Mouse (Mus musculus) hindlimb bud, embryonic 11.5 days (tissue): Measurements from ENCODE around the gene Iqcf1.

Experiments
- DNase-seq: peaks from one replicate; pipeline ENCODE4 v3.0.0-alpha.2; 2012; ENCODE audit warnings: low read depth, low spot score; ENCODE audit errors: extremely low spot score

Iqcf1 gene

DNA sequence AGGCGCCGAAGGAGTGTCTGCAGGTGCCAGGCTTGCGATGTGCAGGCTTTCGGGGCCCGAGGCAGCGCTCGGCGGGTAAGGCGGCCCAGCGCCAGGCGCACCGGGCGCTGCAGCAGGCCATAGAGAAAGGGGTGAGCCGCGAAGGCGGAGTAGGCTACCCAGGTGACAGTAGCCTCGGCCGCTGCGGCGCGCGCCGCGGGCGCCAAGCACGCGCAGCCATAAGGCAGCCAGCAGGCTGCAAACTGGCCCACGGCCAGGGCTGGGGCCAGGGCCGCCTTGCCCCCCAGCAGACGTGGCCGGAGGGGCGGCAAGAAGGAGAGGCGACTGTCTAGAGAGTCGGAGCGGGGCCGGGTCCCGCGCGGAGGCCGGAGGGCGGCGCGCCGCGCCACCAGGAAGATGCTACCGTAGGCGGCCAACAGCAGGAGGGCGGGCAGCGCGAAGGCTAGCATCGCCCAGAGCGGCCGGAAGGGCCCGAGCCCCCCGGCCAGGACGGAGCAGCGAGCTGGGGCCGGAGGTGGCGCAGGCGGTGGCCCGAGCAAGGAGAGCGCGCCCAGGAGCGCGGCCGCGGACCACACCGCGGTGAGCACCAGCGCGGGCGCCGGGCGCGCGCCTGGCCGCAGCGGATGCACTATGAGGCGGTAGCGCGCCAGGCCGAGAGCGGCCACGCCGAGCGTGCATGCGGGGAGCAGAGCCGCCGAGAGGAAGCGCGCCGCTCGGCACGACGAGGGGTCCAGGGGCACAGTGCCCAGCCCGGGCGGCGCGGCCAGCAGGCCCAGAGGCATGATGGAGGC, 34.8 kb upstream of the Iqcf1 start:
- no peak for DNase-seq

GRCm38 (mm10) chr9:106465571-106466200, 34.1 kb upstream of the Iqcf1 start, which contains the start of gene Gpr62:
Gpr62 (minus strand) TSS chr9:106465938.
- DNase-seq: no peak

- DNase-seq: no peak
Measured at GRCm38 (mm10) chr9:106466721-106467120, 33.0 kb upstream of the Iqcf1 start.

GRCm38 (mm10) chr9:106467746-106468145, 32.0 kb upstream of the Iqcf1 start:
- DNase-seq: no peak

GRCm38 (mm10) chr9:106469317-106469716, 30.4 kb upstream of the Iqcf1 start:
- no peak for DNase-seq

- no peak for DNase-seq
Measured at GRCm38 (mm10) chr9:106469776-106470175, 30.0 kb upstream of the Iqcf1 start.

DNA sequence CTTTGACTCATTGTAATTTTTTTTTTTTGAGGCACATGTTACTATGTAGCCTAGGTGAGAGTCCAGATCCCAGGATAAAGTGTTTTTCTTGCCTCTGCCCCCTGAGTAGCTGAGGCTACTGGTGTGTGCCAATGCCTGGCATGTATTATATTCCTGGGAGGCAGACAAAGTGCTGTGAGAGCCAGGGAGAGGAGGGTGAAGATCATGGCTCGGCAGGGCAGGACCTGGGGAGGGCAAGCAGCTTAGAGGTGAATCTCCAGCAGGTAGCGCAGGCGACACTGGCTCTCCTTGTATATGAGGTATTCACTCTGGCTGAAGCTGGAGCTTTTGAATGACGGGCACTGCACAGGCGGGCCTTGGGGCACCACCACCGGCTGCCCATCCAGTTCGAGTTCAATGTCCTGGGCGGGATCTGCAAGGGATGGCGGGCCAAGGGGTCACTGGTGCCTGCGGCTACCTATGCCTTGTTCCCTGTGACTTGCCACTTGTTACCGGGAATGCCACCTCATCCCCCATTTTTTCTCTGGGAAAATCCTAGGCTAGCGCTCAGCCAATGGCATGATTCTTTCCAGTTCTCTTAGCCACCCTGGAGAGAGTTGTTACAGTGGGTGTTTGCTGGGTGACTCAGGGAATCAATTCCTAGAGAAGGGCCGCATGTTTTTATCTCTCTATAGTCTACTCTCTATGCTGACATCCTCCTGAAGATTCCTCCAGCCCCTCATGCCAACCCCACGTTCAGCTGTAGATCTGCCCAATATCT, 28.6 kb upstream of the Iqcf1 start:
- no peak for DNase-seq

- no peak for DNase-seq
Measured at GRCm38 (mm10) chr9:106471892-106472291, 27.9 kb upstream of the Iqcf1 start.

GRCm38 (mm10) chr9:106472321-106472720, 27.4 kb upstream of the Iqcf1 start:
- DNase-seq: no peak

GRCm38 (mm10) chr9:106473081-106473752, 26.6 kb upstream of the Iqcf1 start:
- DNase-seq: no peak

GRCm38 (mm10) chr9:106473753-106474105, 26.0 kb upstream of the Iqcf1 start:
- DNase-seq: no peak

- no peak for DNase-seq
Measured at GRCm38 (mm10) chr9:106474456-106474855, 25.3 kb upstream of the Iqcf1 start.

GRCm38 (mm10) chr9:106475046-106475445, 24.7 kb upstream of the Iqcf1 start:
- no peak for DNase-seq

DNA sequence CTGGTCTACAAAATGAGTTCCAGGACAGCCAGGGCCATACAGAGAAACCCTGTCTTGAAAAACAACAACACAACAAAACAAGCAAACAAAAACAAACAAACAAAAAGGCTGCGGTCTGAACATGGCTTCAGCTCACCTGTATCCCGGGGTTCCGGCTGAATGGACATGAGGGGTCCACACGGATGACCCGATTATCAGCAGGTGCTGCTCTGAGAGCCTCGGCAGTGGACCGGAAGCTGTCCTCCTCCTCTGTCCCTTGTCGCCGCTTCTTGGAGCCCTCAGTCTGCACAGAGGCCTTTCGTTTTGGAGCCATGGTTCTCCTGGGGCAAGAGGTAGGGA, 24.1 kb upstream of the Iqcf1 start, which contains the start of gene Rrp9:
Gene Rrp9, plus strand, starts transcription at position 301 of the 339 bp plus-strand sequence.
- no peak for DNase-seq

- DNase-seq: no peak
Measured at GRCm38 (mm10) chr9:106476002-106476923, 23.5 kb upstream of the Iqcf1 start.

DNA sequence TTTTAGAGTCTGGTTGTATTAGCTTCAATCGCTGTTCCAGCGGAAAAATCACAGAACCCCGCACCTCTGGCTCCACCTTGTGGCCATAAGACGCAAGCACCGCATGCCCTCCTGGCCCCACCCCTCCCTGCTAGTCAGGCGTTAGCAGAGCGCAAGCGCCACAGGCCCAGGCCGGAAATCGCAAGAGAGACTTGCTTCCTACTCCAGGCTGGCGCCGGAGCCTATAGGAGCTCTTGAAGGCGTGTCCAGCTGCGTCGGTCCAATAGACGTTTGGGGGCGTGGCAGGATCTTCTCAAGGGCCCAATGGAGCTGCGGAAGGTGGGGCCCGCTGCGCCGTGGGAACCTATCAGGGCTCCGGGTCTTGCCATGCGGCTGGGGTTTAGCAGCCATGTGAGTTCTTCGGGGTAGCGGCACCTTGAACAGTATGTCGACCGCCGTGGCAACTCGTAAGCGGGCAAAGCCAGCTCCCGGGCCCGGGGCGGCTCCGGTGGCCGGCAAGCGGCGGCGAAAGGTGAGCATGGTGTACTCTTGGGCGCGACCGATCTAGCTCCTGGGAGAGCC, 22.8 kb upstream of the Iqcf1 start, which contains the start of gene Parp3:
Gene Parp3, minus strand, starts transcription at position 26 of the 561 bp plus-strand sequence.
- DNase-seq: peak; percentile 94

- no peak for DNase-seq
Measured at GRCm38 (mm10) chr9:106477649-106478048, 22.1 kb upstream of the Iqcf1 start.

GRCm38 (mm10) chr9:106478101-106478500, 21.7 kb upstream of the Iqcf1 start:
- no peak for DNase-seq

GRCm38 (mm10) chr9:106480541-106480940, 19.2 kb upstream of the Iqcf1 start:
- no peak for DNase-seq

DNA sequence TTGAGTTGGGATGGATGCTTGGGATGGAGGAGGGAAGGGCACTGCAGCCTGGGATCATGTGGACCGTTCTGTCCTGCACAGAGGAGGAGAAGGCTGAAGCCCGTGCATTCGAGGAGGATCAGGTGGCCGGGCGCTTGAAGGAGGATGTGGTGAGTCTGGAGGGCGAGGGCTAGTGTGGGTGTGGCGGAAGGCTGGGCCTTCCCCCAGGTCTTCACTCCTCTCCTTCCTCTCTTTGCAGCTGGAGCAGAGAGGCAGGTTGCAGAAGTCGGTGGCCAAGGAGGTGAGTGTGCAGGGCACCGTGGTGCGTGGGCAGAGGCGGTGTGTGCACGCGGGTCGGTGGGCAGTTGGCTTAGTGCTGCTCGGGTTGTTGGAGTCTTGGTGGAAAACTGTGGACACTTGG, 18.7 kb upstream of the Iqcf1 start:
- no peak for DNase-seq
